Mouse (Mus musculus) embryonic fibroblast, embryonic 13.5 days (primary cell): Measurements from ENCODE around the gene Rbck1. TPM values are rescaled to one million over a fixed set of nuclear protein-coding genes. Genes with fewer than 3 reads are reported as not detected.
A peak's percentile ranks its signal among the peaks of the same experiment; 100 is the strongest.
"Not testable (repeated sequence)": the region's sequence is repeated elsewhere in the genome, so short reads cannot be mapped to it uniquely, and the experiment has no call there.

Experiments used
- H3K27ac ChIP-seq: 2 replicates; pipeline ENCODE4 v1.5.1; 2012; ENCODE audit warnings: low read length, control low read depth, inconsistent platforms; ENCODE audit not compliant: insufficient read depth
- H3K4me1 ChIP-seq: 2 replicates; pipeline ENCODE4 v1.6.1; 2011; ENCODE audit warnings: low read length; ENCODE audit not compliant: control insufficient read depth, insufficient read depth
- H3K4me3 ChIP-seq: 2 replicates; pipeline ENCODE4 v1.5.1; 2011; ENCODE audit warnings: mild to moderate bottlenecking, control low read depth, low read length; ENCODE audit not compliant: insufficient read depth
- CTCF ChIP-seq: IDR thresholded peaks from 2 replicates; pipeline ENCODE4 v1.5.1; 2011; ENCODE audit warnings: mild to moderate bottlenecking, control low read depth, low read length, moderate library complexity, borderline replicate concordance; ENCODE audit not compliant: insufficient read depth
- POLR2A ChIP-seq: IDR thresholded peaks from 2 replicates; pipeline ENCODE4 v1.6.1; 2011; ENCODE audit warnings: low read depth, mild to moderate bottlenecking, control low read depth, low read length, moderate library complexity
- polyA plus RNA-seq: library from polyadenylated mRNA; stranded (reverse); fragments of >200 nt; gene quantifications from 2 replicates; pipeline ENCODE4 v1.2.4, GENCODE M21; 2011; ENCODE audit warnings: low read depth; ENCODE audit not compliant: missing spikeins, insufficient read length

The Rbck1 gene
- polyA plus RNA-seq, 1 experiment: 79.2 TPM

DNA sequence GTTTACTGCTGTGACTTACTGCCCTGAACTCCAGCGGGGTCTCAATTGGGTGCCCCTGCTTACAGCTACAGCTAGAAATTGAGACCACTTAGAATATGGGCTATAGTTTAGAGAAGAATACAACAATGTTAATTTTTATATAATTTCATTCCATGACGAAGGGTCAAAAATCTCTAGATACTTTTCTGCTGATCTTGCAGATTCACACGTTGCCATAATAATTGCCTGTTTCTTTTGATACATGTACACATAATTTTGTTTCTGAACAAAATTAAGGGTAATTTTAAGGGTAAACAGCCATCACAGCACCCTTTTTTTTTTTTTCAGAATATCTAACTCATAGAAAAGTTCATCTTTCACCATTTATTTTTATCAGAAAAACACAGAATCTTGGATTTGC is 25.3 kb downstream of the Rbck1 start:
- no peak for TF ChIP-seq POLR2A
- TF ChIP-seq CTCF: no peak
- Histone ChIP-seq H3K4me3 (no peak overlapping the region), H3K27ac (no peak overlapping the region), H3K4me1 (no peaks in the 10 kb centered on the region)

DNA sequence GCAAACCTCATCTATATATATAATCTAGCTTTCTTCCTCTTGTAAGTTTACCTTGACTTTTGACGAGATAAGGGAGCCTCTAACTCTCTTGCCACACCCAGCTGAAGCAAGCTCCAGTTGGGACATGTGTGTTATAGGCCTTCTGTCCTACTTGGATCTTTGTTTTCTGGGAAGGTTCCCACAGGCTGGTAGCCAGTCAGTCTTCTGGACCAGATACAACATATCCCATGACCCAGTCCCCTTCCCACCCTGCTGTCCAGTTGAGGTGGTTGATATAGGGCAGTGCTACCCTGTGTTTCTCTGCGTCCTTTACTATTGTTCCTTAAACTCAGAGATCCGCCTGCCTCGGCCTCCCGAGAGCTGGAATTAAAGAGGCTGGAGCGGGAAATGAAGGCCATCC is 27.0 kb downstream of the Rbck1 start:
- TF ChIP-seq POLR2A (no peak), CTCF (no peak)
- H3K4me3 ChIP-seq: no peak overlapping the region
- no peaks in the 10 kb centered on the region for H3K4me1 ChIP-seq
- no peak overlapping the region for H3K27ac ChIP-seq

DNA sequence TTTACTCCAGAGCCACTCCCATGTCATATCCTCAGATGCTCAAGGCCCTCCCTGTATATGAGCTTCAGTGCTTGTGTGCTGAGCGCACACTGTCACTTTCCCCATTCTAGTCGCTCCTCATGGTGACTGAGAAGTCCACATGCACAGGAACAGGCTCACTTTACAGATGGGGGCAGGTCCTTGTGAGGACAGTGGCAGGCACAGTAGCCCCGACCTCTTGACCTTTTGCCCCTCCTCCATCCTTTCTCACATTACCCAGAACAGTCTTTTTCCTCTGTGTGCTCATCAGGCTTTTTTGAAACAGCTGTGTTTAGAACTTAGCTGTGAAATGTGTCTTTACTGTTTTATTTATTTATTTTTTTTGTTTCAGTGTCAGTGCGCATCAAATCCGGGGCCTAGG is 28.7 kb downstream of the Rbck1 start:
- no peak overlapping the region for H3K4me3 ChIP-seq
- no peak for TF ChIP-seq CTCF
- no peak for TF ChIP-seq POLR2A
- H3K27ac ChIP-seq: no peak overlapping the region
- H3K4me1 ChIP-seq: no peaks in the 10 kb centered on the region

DNA sequence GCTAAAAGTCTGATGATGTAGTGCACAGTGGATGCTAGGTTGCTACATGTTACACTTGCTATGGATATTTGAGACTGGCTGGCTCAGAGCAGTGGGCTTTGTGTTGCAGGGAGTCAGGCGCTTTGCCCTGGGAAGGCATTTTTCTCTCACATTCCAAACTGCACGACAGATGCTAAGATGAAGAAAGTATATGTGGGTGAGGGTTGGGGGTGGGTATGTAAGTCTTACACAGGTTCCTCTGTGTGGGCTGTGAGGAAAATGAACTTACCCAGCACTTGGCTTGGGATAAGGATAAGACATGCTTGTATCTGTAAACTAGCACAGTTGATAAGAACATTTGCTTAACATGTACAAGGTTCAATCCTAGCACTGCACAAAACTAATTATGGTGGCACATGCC is 29.6 kb downstream of the Rbck1 start:
- H3K4me3 ChIP-seq: no peak overlapping the region
- no peak overlapping the region for H3K27ac ChIP-seq
- H3K4me1 ChIP-seq: no peaks in the 10 kb centered on the region
- TF ChIP-seq POLR2A: no peak
- no peak for TF ChIP-seq CTCF

DNA sequence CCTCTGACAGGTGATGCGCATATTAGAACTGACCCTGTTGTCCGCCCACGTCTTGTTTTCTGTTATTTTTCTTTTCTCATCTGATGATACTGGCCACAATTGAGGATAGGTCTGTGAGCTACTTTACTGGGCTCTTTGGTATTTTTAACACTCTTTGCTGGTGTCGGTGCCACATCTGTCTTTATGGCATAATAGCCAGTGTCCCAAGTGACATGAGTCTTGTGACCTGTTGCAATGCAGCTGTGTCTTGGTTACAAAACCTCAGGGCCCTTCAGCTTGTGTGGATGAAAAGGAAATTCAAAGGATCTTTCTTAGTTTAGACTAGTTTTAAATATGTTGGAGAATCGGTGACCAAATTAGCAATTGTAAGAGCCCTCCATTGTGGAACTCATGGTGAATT is 37.9 kb downstream of the Rbck1 start:
- Histone ChIP-seq H3K4me1 (peaks cover 8% of the 10 kb centered on the region), H3K27ac (no peak overlapping the region), H3K4me3 (peak overlapping the region; percentile 92)
- TF ChIP-seq POLR2A: no peak; the same call in 1 of the 2 replicates
- no peak for TF ChIP-seq CTCF

DNA sequence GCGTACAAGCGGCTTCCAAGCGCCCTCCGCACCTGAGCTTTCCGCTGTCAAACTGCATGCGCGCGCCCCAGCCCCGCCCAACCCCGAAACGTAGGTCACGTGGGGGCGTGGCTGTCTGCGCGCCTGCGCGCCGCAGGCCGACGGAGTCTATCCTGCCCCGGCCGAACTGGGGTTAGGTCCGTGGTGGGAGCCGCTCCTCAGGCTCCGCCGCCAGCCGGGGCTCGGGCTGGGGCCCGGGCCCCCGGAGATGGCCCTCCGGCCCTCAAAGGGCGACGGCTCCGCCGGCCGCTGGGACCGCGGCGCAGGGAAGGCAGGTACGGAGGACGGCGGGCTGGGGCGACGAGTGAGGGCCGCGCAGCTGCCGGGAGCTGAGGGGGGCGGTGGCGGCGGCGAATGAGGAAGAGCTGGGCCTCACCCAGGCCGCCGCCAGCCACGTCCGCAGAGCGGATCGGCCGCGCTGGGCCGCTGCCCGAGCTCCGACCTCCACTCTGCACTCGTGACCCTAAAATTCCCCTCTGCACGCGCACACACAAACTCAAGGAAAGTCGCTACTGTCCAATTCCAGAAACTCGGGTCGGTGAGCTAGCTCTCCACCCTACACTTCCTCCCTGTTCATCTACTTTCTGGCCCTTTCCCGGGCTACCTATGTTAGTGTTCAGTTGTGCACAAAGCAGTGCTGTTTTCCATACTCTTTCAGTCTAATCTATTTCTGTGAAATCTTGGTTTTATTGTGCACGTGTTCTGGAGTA is 38.6 kb downstream of the Rbck1 start, which contains the start of gene Tbc1d20:
Gene Tbc1d20, plus strand, starts transcription at position 102 of the 749 bp plus-strand sequence.
- Histone ChIP-seq H3K4me1 (peaks cover 8% of the 10 kb centered on the region), H3K4me3 (peak within 1 kb of the TSS; percentile 92), H3K27ac (0 out of 2 replicates have a peak within 1 kb of the TSS, but pooled peaks have one; percentile 48)
- TF ChIP-seq POLR2A: peak; percentile 89
- TF ChIP-seq CTCF: no peak

DNA sequence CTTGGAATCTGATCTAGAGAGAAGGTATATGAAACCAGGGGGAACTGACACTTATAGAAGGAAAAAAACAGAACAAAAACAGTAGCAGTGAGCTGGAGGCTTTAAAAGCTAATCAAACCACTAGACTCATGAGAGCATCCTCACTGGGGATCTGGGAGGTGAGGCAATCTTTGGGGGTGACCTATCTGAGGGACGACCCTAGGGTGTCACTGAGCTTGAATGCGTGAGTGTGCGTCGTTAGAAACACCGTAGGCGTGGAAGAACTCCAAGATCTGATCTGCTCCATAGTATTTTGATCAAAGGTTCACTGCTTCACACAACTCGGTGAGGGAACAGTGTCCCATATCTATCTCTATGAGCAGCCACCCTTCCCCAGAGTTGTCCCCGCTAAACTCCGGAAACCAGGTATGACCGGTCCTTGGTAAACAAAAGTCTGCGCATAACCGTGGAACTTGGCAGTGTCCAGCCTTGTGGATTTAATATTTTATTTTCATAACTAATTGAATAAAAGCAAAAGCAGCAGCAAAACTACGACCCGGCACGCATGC is 39.2 kb downstream of the Rbck1 start:
- H3K4me3 ChIP-seq: peak overlapping the region; percentile 63
- H3K4me1 ChIP-seq: peaks cover 8% of the 10 kb centered on the region
- no peak overlapping the region for H3K27ac ChIP-seq
- TF ChIP-seq POLR2A: no peak
- no peak for TF ChIP-seq CTCF

DNA sequence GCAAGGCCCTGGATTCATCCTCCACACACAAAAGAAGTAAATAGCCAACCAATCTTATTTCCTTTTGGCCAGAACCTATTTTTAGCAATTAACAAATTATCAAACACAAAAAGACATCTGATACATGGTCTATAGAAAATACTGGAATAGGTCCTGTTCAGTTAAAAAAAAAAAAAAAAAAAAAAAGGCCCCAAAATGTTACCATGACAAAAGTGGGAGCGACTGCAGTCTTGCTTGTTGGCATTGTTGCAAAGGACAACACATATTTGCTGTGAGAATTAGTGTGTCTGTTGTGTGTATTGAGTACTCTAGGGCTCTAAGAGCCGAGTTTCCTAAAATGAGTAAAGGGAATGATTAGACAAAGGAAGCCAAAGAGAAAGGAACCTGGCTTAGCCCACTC is 40.0 kb downstream of the Rbck1 start:
- TF ChIP-seq POLR2A: no peak
- no peak for TF ChIP-seq CTCF
- Histone ChIP-seq H3K27ac (no peak overlapping the region), H3K4me1 (peaks cover 7% of the 10 kb centered on the region), H3K4me3 (no peak overlapping the region)

DNA sequence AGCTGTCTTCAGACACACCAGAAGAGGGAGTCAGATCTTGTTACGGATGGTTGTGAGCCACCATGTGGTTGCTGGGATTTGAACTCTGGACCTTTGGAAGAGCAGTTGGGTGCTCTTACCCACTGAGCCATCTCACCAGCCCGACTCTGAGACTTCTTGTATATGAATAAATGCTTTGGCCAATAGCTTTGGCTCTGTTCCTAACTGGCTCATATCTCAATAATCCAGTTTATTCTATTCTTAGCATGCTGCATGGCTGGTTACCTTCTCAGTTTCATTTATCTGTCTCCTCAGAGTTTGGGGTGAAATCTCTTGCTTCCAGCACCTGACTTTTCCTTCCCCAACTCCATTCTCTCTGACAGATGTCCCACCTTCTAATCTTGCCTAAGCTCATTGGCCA is 42.8 kb downstream of the Rbck1 start:
- not testable (repeated sequence) for H3K27ac ChIP-seq, H3K4me1 ChIP-seq, H3K4me3 ChIP-seq

DNA sequence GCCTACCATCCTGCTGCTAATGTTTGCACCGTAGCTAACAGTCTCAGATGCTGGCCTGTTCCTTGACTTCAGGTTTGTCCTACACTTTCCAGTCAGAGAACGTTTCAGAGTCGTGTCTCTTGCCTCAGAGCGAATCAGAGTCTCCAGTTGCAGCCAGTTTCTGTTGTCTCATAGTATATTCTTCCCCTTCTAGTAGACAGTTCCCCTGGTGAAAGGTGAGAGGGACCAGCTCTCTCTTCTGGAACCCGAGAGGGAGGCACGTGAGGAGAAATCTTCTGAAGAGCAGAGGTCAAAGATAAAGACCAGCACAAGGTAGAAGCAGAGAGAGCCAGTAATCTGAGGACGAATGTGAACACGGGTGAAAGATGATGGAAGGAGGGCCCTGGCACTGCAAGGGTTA is 44.4 kb downstream of the Rbck1 start:
- H3K4me1 ChIP-seq: no peaks in the 10 kb centered on the region
- TF ChIP-seq CTCF: no peak
- no peak for TF ChIP-seq POLR2A
- no peak overlapping the region for H3K4me3 ChIP-seq
- no peak overlapping the region for H3K27ac ChIP-seq
